Mouse (Mus musculus): ENCODE measurements at regions not wholly inside any gene's neighbourhood (a gene's known extent, or its start where the extent isn't known, plus 50 kb on each side); places are given as distances from the start of the nearest gene placed in this dataset.

DNA sequence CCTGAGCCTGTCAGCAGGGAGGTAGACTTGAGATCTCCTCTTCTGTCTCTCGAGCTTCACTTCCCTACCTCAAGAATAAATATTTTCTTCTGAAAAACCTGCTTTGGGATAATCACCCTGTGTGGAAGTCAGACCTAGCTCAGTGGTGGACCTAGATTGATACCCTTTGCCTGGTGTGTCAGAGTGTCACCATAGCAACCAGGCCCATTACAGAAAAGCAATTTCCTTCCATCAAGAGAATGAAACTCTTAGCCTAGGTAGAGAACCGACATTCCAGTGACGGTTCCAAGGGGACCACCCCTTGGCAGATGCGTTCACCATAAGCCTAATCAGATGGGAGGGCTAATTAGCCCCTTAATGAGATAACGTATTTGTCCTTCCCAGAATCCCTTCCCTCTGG lies 389.9 kb downstream of the Adam3 start:
- no peak overlapping the region for H3K27ac ChIP-seq (ENCODE audit: low read depth, low read length)
- H3K27me3 ChIP-seq (ENCODE audit: control insufficient read depth, insufficient read depth, low read length): no peaks in the 10 kb centered on the region
- H3K9ac ChIP-seq (ENCODE audit: low read depth, low read length): no peak overlapping the region
- no peak for ATAC-seq (replicated peaks; ENCODE audit: insufficient number of reproducible peaks, low FRiP score, low TSS enrichment)
- 45% methylated on average over 5 of the region's 5 CpGs for WGBS (ENCODE audit: insufficient replicate concordance)
- H3K4me1 ChIP-seq (ENCODE audit: control insufficient read depth, insufficient read depth, low read length): no peaks in the 10 kb centered on the region
- no peaks in the 10 kb centered on the region for H3K9me3 ChIP-seq (replicated peaks; ENCODE audit: control insufficient read depth, low read length)
- H3K4me2 ChIP-seq: no peak overlapping the region
- no peaks in the 10 kb centered on the region for H3K36me3 ChIP-seq (ENCODE audit: control insufficient read depth, insufficient read depth, low read length)
- no peak overlapping the region for H3K4me3 ChIP-seq (ENCODE audit: low read depth, low read length)

DNA sequence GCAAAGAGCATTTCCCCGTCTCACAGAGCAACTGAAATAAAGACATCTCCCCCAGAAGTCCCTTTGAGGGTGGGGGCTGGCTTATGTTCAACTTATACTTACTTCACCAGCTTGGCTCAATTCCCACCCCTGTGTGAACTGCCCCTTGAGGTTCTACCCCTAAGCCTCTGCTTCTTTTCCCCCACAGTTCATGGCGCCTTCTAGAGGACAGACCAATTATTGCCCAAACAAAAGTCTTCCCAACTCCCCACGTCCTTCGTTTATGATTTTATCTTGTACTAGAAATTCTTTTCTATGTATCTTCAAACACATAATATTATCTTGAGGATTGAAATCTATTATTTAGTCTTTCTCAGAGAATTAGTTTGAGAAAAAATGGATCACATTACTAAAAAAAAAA lies 391.9 kb downstream of the Adam3 start:
- H3K4me1 ChIP-seq (ENCODE audit: control insufficient read depth, insufficient read depth, low read length): no peaks in the 10 kb centered on the region
- H3K27me3 ChIP-seq (ENCODE audit: control insufficient read depth, insufficient read depth, low read length): no peaks in the 10 kb centered on the region
- 75% methylated on average over 4 of the region's 4 CpGs for WGBS (ENCODE audit: insufficient replicate concordance)
- no peak overlapping the region for H3K9ac ChIP-seq (ENCODE audit: low read depth, low read length)
- H3K9me3 ChIP-seq (replicated peaks; ENCODE audit: control insufficient read depth, low read length): no peaks in the 10 kb centered on the region
- H3K4me2 ChIP-seq: no peak overlapping the region
- no peak overlapping the region for H3K27ac ChIP-seq (ENCODE audit: low read depth, low read length)
- ATAC-seq (replicated peaks; ENCODE audit: insufficient number of reproducible peaks, low FRiP score, low TSS enrichment): no peak
- no peaks in the 10 kb centered on the region for H3K36me3 ChIP-seq (ENCODE audit: control insufficient read depth, insufficient read depth, low read length)
- no peak overlapping the region for H3K4me3 ChIP-seq (ENCODE audit: low read depth, low read length)

DNA sequence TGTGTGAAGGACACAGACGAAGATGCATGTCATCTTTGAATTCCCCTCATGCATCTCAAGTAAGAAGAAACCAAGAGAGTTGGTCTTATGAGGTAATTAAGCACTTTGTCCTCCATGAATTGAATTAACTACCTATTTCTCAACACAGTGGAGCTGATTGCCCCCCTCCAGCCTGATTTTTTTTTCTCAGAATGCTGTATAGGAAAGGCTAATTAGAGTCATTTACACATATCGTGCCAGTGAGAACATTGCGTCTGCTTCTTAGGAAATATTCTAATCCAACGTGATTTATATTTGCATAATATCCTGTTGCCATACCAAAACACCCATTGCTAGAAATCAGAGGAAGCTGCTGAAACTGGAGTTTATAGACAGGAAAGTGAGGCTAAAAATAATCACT lies 414.8 kb downstream of the Adam3 start:
- 76% methylated on average over 4 of the region's 4 CpGs for WGBS (ENCODE audit: insufficient replicate concordance)
- Histone ChIP-seq H3K4me1 (ENCODE audit: control insufficient read depth, insufficient read depth, low read length) (no peaks in the 10 kb centered on the region), H3K4me2 (no peak overlapping the region), H3K9me3 (replicated peaks; ENCODE audit: control insufficient read depth, low read length) (no peaks in the 10 kb centered on the region), H3K36me3 (ENCODE audit: control insufficient read depth, insufficient read depth, low read length) (no peaks in the 10 kb centered on the region), H3K4me3 (ENCODE audit: low read depth, low read length) (no peak overlapping the region), H3K9ac (ENCODE audit: low read depth, low read length) (no peak overlapping the region), H3K27ac (ENCODE audit: low read depth, low read length) (no peak overlapping the region), H3K27me3 (ENCODE audit: control insufficient read depth, insufficient read depth, low read length) (no peaks in the 10 kb centered on the region)
- no peak for ATAC-seq (replicated peaks; ENCODE audit: insufficient number of reproducible peaks, low FRiP score, low TSS enrichment)

DNA sequence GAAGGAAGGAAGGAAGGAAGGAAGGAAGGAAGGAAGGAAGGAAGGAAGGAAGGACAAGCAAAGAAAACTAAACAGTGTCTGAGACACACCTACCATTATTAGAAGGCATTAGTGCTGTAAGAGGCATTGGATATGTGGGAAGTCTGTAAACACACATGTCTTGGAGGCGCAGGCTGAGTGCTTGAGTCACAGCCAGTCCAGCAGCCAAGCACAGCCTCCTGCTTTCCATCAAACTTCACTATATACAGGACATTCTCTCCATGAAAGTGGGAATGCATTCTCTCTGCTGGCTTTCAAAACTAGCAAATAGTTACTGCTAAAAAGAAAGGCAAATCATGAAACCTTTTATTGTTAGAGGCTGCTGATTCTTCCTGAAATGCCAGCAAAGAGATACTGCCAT lies 431.1 kb downstream of the Adam3 start:
- H3K9ac ChIP-seq (ENCODE audit: low read depth, low read length): no peak overlapping the region
- no peaks in the 10 kb centered on the region for H3K36me3 ChIP-seq (ENCODE audit: control insufficient read depth, insufficient read depth, low read length)
- no peak for ATAC-seq (replicated peaks; ENCODE audit: insufficient number of reproducible peaks, low FRiP score, low TSS enrichment)
- H3K9me3 ChIP-seq (replicated peaks; ENCODE audit: control insufficient read depth, low read length): peaks cover 3% of the 10 kb centered on the region; the same call in 1 of the 2 replicates
- 54% methylated on average over 1 of the region's 1 CpGs for WGBS (ENCODE audit: insufficient replicate concordance)
- H3K4me1 ChIP-seq (ENCODE audit: control insufficient read depth, insufficient read depth, low read length): no peaks in the 10 kb centered on the region; the same call in 1 of the 2 replicates
- H3K4me3 ChIP-seq (ENCODE audit: low read depth, low read length): no peak overlapping the region
- H3K27ac ChIP-seq (ENCODE audit: low read depth, low read length): no peak overlapping the region
- no peak overlapping the region for H3K4me2 ChIP-seq
- H3K27me3 ChIP-seq (ENCODE audit: control insufficient read depth, insufficient read depth, low read length): no peaks in the 10 kb centered on the region

DNA sequence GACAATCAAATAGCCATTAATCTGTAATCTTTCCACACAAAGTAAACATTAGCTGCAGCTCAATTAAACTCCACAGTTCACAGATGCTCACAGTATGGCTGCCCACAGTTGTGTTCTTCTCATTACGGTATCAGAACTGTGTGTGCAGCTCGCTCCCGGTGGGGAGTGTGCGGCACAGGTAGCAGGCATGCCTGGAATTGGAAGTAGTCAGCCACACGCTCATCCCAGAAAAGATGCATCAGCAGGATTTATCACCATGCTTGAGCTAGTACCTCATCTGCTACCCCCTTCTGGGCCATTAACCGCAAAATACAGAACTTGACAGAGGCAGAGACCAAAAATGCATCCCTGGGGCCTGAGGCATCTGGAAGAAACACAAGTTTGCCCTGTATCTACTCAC lies 437.8 kb downstream of the Adam3 start:
- 87% methylated on average over 6 of the region's 6 CpGs for WGBS (ENCODE audit: insufficient replicate concordance)
- no peaks in the 10 kb centered on the region for H3K36me3 ChIP-seq (ENCODE audit: control insufficient read depth, insufficient read depth, low read length)
- no peak overlapping the region for H3K9ac ChIP-seq (ENCODE audit: low read depth, low read length)
- no peak for ATAC-seq (replicated peaks; ENCODE audit: insufficient number of reproducible peaks, low FRiP score, low TSS enrichment)
- H3K27ac ChIP-seq (ENCODE audit: low read depth, low read length): no peak overlapping the region
- H3K27me3 ChIP-seq (ENCODE audit: control insufficient read depth, insufficient read depth, low read length): no peaks in the 10 kb centered on the region
- H3K4me1 ChIP-seq (ENCODE audit: control insufficient read depth, insufficient read depth, low read length): no peaks in the 10 kb centered on the region
- peaks cover 3% of the 10 kb centered on the region; the same call in 1 of the 2 replicates for H3K9me3 ChIP-seq (replicated peaks; ENCODE audit: control insufficient read depth, low read length)
- H3K4me2 ChIP-seq: no peak overlapping the region
- H3K4me3 ChIP-seq (ENCODE audit: low read depth, low read length): no peak overlapping the region

DNA sequence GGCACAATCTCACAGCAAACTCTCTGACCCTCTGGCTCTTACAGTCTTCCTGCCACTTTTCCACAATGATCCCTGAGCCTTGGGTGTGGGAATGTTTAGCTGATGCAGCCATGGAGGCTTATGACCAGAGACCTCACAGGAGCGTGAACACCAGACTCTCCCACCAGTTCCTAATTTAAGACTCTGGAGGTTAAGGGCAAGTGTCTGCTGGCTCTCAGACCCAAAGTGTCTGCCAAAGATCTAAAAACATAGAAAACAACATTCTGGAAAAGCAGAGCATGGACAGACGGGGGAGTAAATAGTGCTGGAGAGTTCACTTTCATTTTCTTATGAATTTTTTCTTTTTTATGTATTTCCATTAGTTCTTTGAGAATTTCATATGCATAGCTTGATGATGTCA lies 440.7 kb downstream of the Adam3 start:
- no peaks in the 10 kb centered on the region for H3K36me3 ChIP-seq (ENCODE audit: control insufficient read depth, insufficient read depth, low read length)
- no peaks in the 10 kb centered on the region for H3K27me3 ChIP-seq (ENCODE audit: control insufficient read depth, insufficient read depth, low read length)
- no peak overlapping the region for H3K9ac ChIP-seq (ENCODE audit: low read depth, low read length)
- H3K9me3 ChIP-seq (replicated peaks; ENCODE audit: control insufficient read depth, low read length): no peaks in the 10 kb centered on the region
- no peak overlapping the region for H3K27ac ChIP-seq (ENCODE audit: low read depth, low read length)
- H3K4me2 ChIP-seq: no peak overlapping the region
- no peaks in the 10 kb centered on the region for H3K4me1 ChIP-seq (ENCODE audit: control insufficient read depth, insufficient read depth, low read length)
- H3K4me3 ChIP-seq (ENCODE audit: low read depth, low read length): no peak overlapping the region
- 75% methylated on average over 2 of the region's 2 CpGs for WGBS (ENCODE audit: insufficient replicate concordance)
- ATAC-seq (replicated peaks; ENCODE audit: insufficient number of reproducible peaks, low FRiP score, low TSS enrichment): no peak

DNA sequence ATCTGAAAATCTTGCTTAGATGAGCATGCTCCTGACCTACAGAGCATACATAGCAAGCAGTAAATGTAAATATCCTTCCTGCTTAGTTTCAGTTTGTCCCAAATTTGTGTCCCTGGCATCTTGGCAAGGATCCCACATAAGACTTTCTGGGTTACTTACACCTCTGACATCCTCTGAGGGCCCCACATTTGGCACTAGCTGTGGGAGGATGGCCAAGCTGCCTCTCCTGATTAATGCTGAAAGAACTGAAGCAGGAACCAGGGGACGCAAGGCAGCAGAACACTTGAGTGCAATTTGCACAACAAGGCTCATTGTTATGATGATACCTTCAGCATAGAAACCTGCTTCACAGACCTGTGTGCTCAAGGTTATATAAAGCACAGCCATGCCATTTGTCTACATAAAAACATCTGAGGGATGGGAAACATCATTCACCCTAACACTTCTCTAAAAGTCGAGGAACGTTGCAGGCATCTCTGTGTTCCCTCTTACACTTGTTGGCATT lies 441.7 kb downstream of the Adam3 start:
- Histone ChIP-seq H3K4me2 (no peak overlapping the region), H3K27me3 (ENCODE audit: control insufficient read depth, insufficient read depth, low read length) (no peaks in the 10 kb centered on the region), H3K27ac (ENCODE audit: low read depth, low read length) (no peak overlapping the region), H3K36me3 (ENCODE audit: control insufficient read depth, insufficient read depth, low read length) (no peaks in the 10 kb centered on the region), H3K4me3 (ENCODE audit: low read depth, low read length) (no peak overlapping the region), H3K4me1 (ENCODE audit: control insufficient read depth, insufficient read depth, low read length) (no peaks in the 10 kb centered on the region), H3K9me3 (replicated peaks; ENCODE audit: control insufficient read depth, low read length) (no peaks in the 10 kb centered on the region), H3K9ac (ENCODE audit: low read depth, low read length) (no peak overlapping the region)
- WGBS (ENCODE audit: insufficient replicate concordance): 63% methylated on average over 3 of the region's 3 CpGs
- ATAC-seq (replicated peaks; ENCODE audit: insufficient number of reproducible peaks, low FRiP score, low TSS enrichment): no peak

DNA sequence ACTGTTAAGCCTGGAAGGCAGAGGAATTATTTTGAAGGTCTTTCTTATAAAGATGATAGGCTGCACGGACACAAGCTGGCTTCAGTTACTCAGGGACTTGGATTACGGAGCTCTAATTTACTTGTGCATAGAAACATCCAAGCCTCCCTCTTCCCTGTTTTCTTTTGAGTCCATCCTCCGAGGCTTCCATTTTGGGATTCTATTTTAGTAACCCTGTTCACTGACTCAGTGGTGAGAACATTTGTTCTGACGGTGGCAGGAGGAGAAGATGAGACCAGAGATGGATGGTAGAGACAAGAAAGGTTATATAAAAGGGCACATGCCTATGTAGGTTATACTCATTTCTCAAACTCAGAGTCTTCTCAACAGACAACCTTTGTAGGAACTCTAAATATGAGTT lies 445.4 kb downstream of the Adam3 start:
- no peak overlapping the region for H3K27ac ChIP-seq (ENCODE audit: low read depth, low read length)
- no peaks in the 10 kb centered on the region for H3K27me3 ChIP-seq (ENCODE audit: control insufficient read depth, insufficient read depth, low read length)
- 81% methylated on average over 4 of the region's 4 CpGs for WGBS (ENCODE audit: insufficient replicate concordance)
- H3K36me3 ChIP-seq (ENCODE audit: control insufficient read depth, insufficient read depth, low read length): no peaks in the 10 kb centered on the region
- ATAC-seq (replicated peaks; ENCODE audit: insufficient number of reproducible peaks, low FRiP score, low TSS enrichment): no peak
- no peak overlapping the region for H3K4me2 ChIP-seq
- no peak overlapping the region for H3K9ac ChIP-seq (ENCODE audit: low read depth, low read length)
- no peaks in the 10 kb centered on the region for H3K9me3 ChIP-seq (replicated peaks; ENCODE audit: control insufficient read depth, low read length)
- H3K4me1 ChIP-seq (ENCODE audit: control insufficient read depth, insufficient read depth, low read length): no peaks in the 10 kb centered on the region
- H3K4me3 ChIP-seq (ENCODE audit: low read depth, low read length): no peak overlapping the region

DNA sequence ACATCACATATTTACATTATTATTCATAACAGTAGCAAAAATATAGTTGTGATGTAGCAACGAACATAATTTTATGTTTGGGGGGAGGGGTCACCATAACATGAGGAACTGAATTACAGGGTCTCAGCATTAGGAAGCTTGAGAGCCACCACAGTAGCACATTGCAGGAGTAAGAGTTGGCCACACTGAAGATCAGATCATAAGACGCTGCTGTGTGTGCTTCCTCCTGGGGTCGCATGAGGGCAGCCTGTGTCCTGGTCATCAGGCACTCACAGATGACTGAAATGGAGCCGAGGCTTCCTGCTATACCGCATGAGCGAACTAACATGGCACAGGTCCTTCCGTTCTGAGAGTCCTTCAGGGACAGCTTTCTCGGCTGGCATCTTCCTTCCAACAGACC lies 447.3 kb downstream of the Adam3 start:
- Histone ChIP-seq H3K27me3 (ENCODE audit: control insufficient read depth, insufficient read depth, low read length) (no peaks in the 10 kb centered on the region), H3K4me2 (no peak overlapping the region), H3K4me3 (ENCODE audit: low read depth, low read length) (no peak overlapping the region), H3K27ac (ENCODE audit: low read depth, low read length) (no peak overlapping the region), H3K36me3 (ENCODE audit: control insufficient read depth, insufficient read depth, low read length) (no peaks in the 10 kb centered on the region), H3K9me3 (replicated peaks; ENCODE audit: control insufficient read depth, low read length) (no peaks in the 10 kb centered on the region), H3K9ac (ENCODE audit: low read depth, low read length) (no peak overlapping the region), H3K4me1 (ENCODE audit: control insufficient read depth, insufficient read depth, low read length) (no peaks in the 10 kb centered on the region)
- ATAC-seq (replicated peaks; ENCODE audit: insufficient number of reproducible peaks, low FRiP score, low TSS enrichment): no peak
- 75% methylated on average over 8 of the region's 8 CpGs for WGBS (ENCODE audit: insufficient replicate concordance)
